ENCODE assay signal across 8 mouse cellular contexts in the genomic region with DNA sequence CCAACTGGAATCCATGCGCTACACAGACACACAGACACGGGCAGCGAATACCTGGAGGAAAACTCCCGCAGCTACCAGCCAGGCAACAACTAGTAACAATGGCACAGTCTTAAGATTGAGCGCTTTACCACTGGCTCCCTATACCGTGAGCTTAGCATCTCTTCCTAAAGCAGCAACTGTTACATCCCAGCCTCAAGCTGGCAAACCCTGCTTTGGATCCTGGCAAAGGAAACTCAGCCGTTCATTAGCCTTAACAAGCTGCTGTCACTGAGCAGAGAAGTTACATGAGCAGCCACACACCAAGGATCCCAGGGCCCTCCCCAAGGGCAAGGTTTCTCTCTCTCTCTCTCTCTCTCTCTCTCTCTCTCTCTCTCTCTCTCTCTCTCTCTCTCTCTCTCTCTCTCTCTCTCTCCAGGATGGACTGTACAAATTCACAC. TPM values are rescaled to one million over a fixed set of nuclear protein-coding genes. Genes with fewer than 3 reads are reported as not detected.
DNase-seq lines count a peak whose midpoint lies in the region; TF ChIP-seq lines count a peak whose summit lies in the region.

No protein-coding gene starts in this region.

- H3K4me3 ChIP-seq in forebrain, embryonic 10.5 days, result peak overlapping the region; percentile 83
- peak overlapping the region; percentile 92 for H3K4me3 ChIP-seq in layer of hippocampus, adult 2 months

- intact Hi-C loops in heart, postnatal 10 days (cut with DNase I), result loop anchor here (2.0 kb wide), 4 partner anchors 33 to 357 kb away; no protein-coding TSS in a partner anchor

- DNase-seq in 416B (ENCODE audit: low read depth), result peak; percentile 51
- DNase-seq in adrenal gland, postnatal 10 days, result peak; percentile 32
- DNase-seq in forebrain, embryonic 10.5 days (ENCODE audit: extremely low spot score, low spot score), result peak; percentile 27
- peak; percentile 50 for DNase-seq in heart, postnatal 10 days
- DNase-seq in layer of hippocampus, adult 2 months (ENCODE audit: low spot score in 2 of 2), result peak; percentile 32 to 35
- DNase-seq in lung, postnatal 10 days, result peak; percentile 39
- peak; percentile 32 for DNase-seq in right cerebral cortex, postnatal 36 days (ENCODE audit: low spot score in 2 of 2)
- no peak for DNase-seq in spleen, postnatal 14 days (ENCODE audit: low spot score in 2 of 2)

- WGBS in forebrain, embryonic 10.5 days, result 12% methylated on average over 7 of the region's 7 CpGs

- H3K36me3 ChIP-seq in forebrain, embryonic 10.5 days (replicated peaks), result no peaks in the 10 kb centered on the region

- H3K9me3 ChIP-seq in forebrain, embryonic 10.5 days, result no peaks in the 10 kb centered on the region

- H3K27me3 ChIP-seq in forebrain, embryonic 10.5 days (ENCODE audit: poor library complexity, severe bottlenecking), result no peaks in the 10 kb centered on the region

- TF ChIP-seq CTCF in layer of hippocampus, adult 2 months (conservative IDR thresholded peaks at IDR 0.05), result no peak

- peak overlapping the region; percentile 100 for H3K27ac ChIP-seq in forebrain, embryonic 10.5 days
- H3K27ac ChIP-seq in layer of hippocampus, adult 2 months, result peak overlapping the region; percentile 100

- H3K4me1 ChIP-seq in forebrain, embryonic 10.5 days, result peaks cover 54% of the 10 kb centered on the region

RNA-seq across cellular contexts. Expression of a gene that starts 2.7 kb away (rescaled TPM):
- 10 to 100 TPM; 15.9 to 21.8 TPM for total RNA-seq in adrenal gland, postnatal 10 days (2021)
- 10.0 and 13.8 TPM in 2 replicates for polyA plus RNA-seq in forebrain, embryonic 10.5 days (2016; fragmentation: Nextera tagmentation; extraction: Ambion mirVana)
- 10 to 100 TPM; 21.5 to 24.0 TPM for total RNA-seq in heart, postnatal 10 days (2021)
- 10 to 100 TPM; 30.1 to 31.9 TPM for total RNA-seq in layer of hippocampus, adult 2 months (2021)

Comparison
In these comparisons a context has a peak if more than half of its experiments do, and no peak if none do; other contexts are left out.
1. DNase-seq: peak in 416B (single experiment), adrenal gland, postnatal 10 days (single experiment), forebrain, embryonic 10.5 days (single experiment), heart, postnatal 10 days (2 of 2), layer of hippocampus, adult 2 months (2 of 2), lung, postnatal 10 days (single experiment) and right cerebral cortex, postnatal 36 days (2 of 2); none in spleen, postnatal 14 days (0 of 2).